Mouse (Mus musculus) embryonic facial prominence, embryonic 12.5 days (tissue): ENCODE data around the gene Arhgap19. TPM values are rescaled to one million over a fixed set of nuclear protein-coding genes. Genes with fewer than 3 reads are reported as not detected.
A peak's percentile ranks its signal among the peaks of the same experiment; 100 is the strongest.

Experiments
- ATAC-seq: fragments of 200-750 bp; cut with Nextera tagmentation; 2 replicates; pipeline ENCODE4 v1.8.0; 2017; ENCODE audit not compliant: insufficient number of reproducible peaks, insufficient read depth, low FRiP score, low TSS enrichment
- H3K27ac ChIP-seq: fragments of 300-500 bp; sonication (generic); 2 replicates; pipeline ENCODE4 v1.5.1; 2016; ENCODE audit warnings: mild to moderate bottlenecking
- H3K27me3 ChIP-seq: fragments of 300-500 bp; sonication (generic); 2 replicates; pipeline ENCODE4 v1.6.1; 2016; ENCODE audit warnings: mild to moderate bottlenecking, moderate library complexity
- H3K36me3 ChIP-seq: fragments of 300-500 bp; sonication (generic); 2 replicates; pipeline ENCODE4 v1.6.1; 2016; ENCODE audit warnings: mild to moderate bottlenecking
- H3K4me1 ChIP-seq: fragments of 300-500 bp; sonication (generic); 2 replicates; pipeline ENCODE4 v1.6.1; 2016
- H3K4me2 ChIP-seq: fragments of 300-500 bp; sonication (generic); replicated peaks from 2 replicates; pipeline ENCODE4 v1.6.1; 2016; ENCODE audit warnings: mild to moderate bottlenecking, moderate library complexity
- H3K4me3 ChIP-seq: fragments of 300-500 bp; sonication (generic); 2 replicates; pipeline ENCODE4 v1.5.1; 2016; ENCODE audit warnings: mild to moderate bottlenecking
- H3K9ac ChIP-seq: fragments of 300-500 bp; sonication (generic); 2 replicates; pipeline ENCODE4 v1.6.1; 2016; ENCODE audit warnings: mild to moderate bottlenecking, moderate library complexity
- H3K9me3 ChIP-seq: fragments of 300-500 bp; sonication (generic); 2 replicates; pipeline ENCODE4 v1.6.1; 2016; ENCODE audit warnings: mild to moderate bottlenecking, moderate library complexity
- WGBS: fragments of 180-500 bp; shearing (Covaris S2); methylation state at CpG from one replicate; pipeline ENCODE4 v1.1.7; 2016; 5-methylcytosine and 5-hydroxymethylcytosine counted together
- polyA plus RNA-seq: library from polyadenylated mRNA; unstranded; fragments of >200 nt; fragmentation: Nextera tagmentation; extraction: Ambion mirVana; gene quantifications from 2 replicates; pipeline ENCODE4 v1.2.1, GENCODE M21; 2016

Arhgap19 gene
- polyA plus RNA-seq, 1 experiment from 2014 or later, result 33.1 TPM

- H3K36me3 ChIP-seq, result no peaks in the 10 kb centered on the region
- no peak overlapping the region for H3K9ac ChIP-seq
- 83% methylated on average over 6 of the region's 6 CpGs for WGBS
- no peaks in the 10 kb centered on the region for H3K9me3 ChIP-seq
- H3K4me1 ChIP-seq, result peaks cover 5% of the 10 kb centered on the region
- H3K27me3 ChIP-seq, result no peaks in the 10 kb centered on the region
- H3K4me2 ChIP-seq, result no peak overlapping the region
- no peak overlapping the region for H3K4me3 ChIP-seq
- ATAC-seq, result no peak
- H3K27ac ChIP-seq, result no peak overlapping the region
Observed at GRCm38 (mm10) chr19:41794901-41795300, 6.9 kb downstream of the Arhgap19 start.

GRCm38 (mm10) chr19:41794017-41794416 is 7.8 kb downstream of the Arhgap19 start:
- H3K27me3 ChIP-seq, result no peaks in the 10 kb centered on the region
- no peak overlapping the region for H3K27ac ChIP-seq
- H3K9me3 ChIP-seq, result no peaks in the 10 kb centered on the region
- peaks cover 4% of the 10 kb centered on the region; the same call in 1 of the 2 replicates for H3K4me1 ChIP-seq
- ATAC-seq, result no peak
- H3K4me2 ChIP-seq, result no peak overlapping the region
- 0 out of 2 replicates have a peak, but pooled peaks cover 2% of the 10 kb centered on the region for H3K36me3 ChIP-seq
- H3K9ac ChIP-seq, result no peak overlapping the region
- no peak overlapping the region for H3K4me3 ChIP-seq

GRCm38 (mm10) chr19:41792934-41793486 is 8.8 kb downstream of the Arhgap19 start:
- Histone ChIP-seq H3K4me2 (no peak overlapping the region), H3K27me3 (no peaks in the 10 kb centered on the region), H3K36me3 (0 out of 2 replicates have a peak, but pooled peaks cover 2% of the 10 kb centered on the region), H3K9ac (no peak overlapping the region), H3K4me3 (no peak overlapping the region), H3K27ac (no peak overlapping the region), H3K4me1 (peaks cover 4% of the 10 kb centered on the region; the same call in 1 of the 2 replicates), H3K9me3 (no peaks in the 10 kb centered on the region)
- ATAC-seq, result no peak
- 81% methylated on average over 1 of the region's 1 CpGs for WGBS

- H3K4me3 ChIP-seq, result no peak overlapping the region
- H3K27ac ChIP-seq, result no peak overlapping the region
- H3K9me3 ChIP-seq, result no peaks in the 10 kb centered on the region
- no peak overlapping the region for H3K4me2 ChIP-seq
- 0 out of 2 replicates have a peak, but pooled peaks cover 8% of the 10 kb centered on the region for H3K36me3 ChIP-seq
- 85% methylated on average over 2 of the region's 2 CpGs for WGBS
- ATAC-seq, result no peak
- no peaks in the 10 kb centered on the region for H3K4me1 ChIP-seq
- H3K9ac ChIP-seq, result no peak overlapping the region
- no peaks in the 10 kb centered on the region for H3K27me3 ChIP-seq
Observed at GRCm38 (mm10) chr19:41791384-41791783, 10.5 kb downstream of the Arhgap19 start.

- H3K9ac ChIP-seq, result no peak overlapping the region
- no peaks in the 10 kb centered on the region for H3K4me1 ChIP-seq
- WGBS, result 67% methylated on average over 10 of the region's 10 CpGs
- no peak overlapping the region for H3K27ac ChIP-seq
- H3K27me3 ChIP-seq, result no peaks in the 10 kb centered on the region
- no peaks in the 10 kb centered on the region for H3K9me3 ChIP-seq
- no peak overlapping the region for H3K4me2 ChIP-seq
- no peak overlapping the region for H3K4me3 ChIP-seq
- H3K36me3 ChIP-seq, result peaks cover 21% of the 10 kb centered on the region
- no peak for ATAC-seq
Observed at GRCm38 (mm10) chr19:41789110-41789961, 12.5 kb downstream of the Arhgap19 start.

- no peak for ATAC-seq
- H3K27ac ChIP-seq, result no peak overlapping the region
- H3K4me3 ChIP-seq, result no peak overlapping the region
- peaks cover 33% of the 10 kb centered on the region for H3K36me3 ChIP-seq
- no peaks in the 10 kb centered on the region for H3K9me3 ChIP-seq
- no peaks in the 10 kb centered on the region for H3K27me3 ChIP-seq
- H3K9ac ChIP-seq, result no peak overlapping the region
- H3K4me1 ChIP-seq, result no peaks in the 10 kb centered on the region
- H3K4me2 ChIP-seq, result no peak overlapping the region
- 97% methylated on average over 1 of the region's 1 CpGs for whole genome bisulfite sequencing
Observed at GRCm38 (mm10) chr19:41786896-41787295, 15.0 kb downstream of the Arhgap19 start.

GRCm38 (mm10) chr19:41777514-41777913 is 24.3 kb downstream of the Arhgap19 start:
- H3K9ac ChIP-seq, result no peak overlapping the region
- no peak overlapping the region for H3K4me3 ChIP-seq
- no peak for ATAC-seq
- WGBS, result 88% methylated on average over 6 of the region's 6 CpGs
- no peak overlapping the region for H3K27ac ChIP-seq
- peaks cover 69% of the 10 kb centered on the region for H3K36me3 ChIP-seq
- H3K4me2 ChIP-seq, result no peak overlapping the region
- no peaks in the 10 kb centered on the region for H3K27me3 ChIP-seq
- no peaks in the 10 kb centered on the region for H3K4me1 ChIP-seq
- H3K9me3 ChIP-seq, result no peaks in the 10 kb centered on the region

GRCm38 (mm10) chr19:41768711-41769110 is 33.1 kb downstream of the Arhgap19 start:
- Histone ChIP-seq H3K27ac (no peak overlapping the region), H3K4me1 (0 out of 2 replicates have a peak, but pooled peaks cover 4% of the 10 kb centered on the region), H3K27me3 (no peaks in the 10 kb centered on the region), H3K9me3 (no peaks in the 10 kb centered on the region), H3K4me2 (no peak overlapping the region), H3K4me3 (no peak overlapping the region), H3K36me3 (peaks cover 41% of the 10 kb centered on the region), H3K9ac (no peak overlapping the region)
- 91% methylated on average over 7 of the region's 7 CpGs for WGBS
- ATAC-seq, result no peak

- H3K9me3 ChIP-seq, result no peaks in the 10 kb centered on the region
- no peak overlapping the region for H3K4me3 ChIP-seq
- H3K4me1 ChIP-seq, result 0 out of 2 replicates have a peak, but pooled peaks cover 4% of the 10 kb centered on the region
- no peak overlapping the region for H3K9ac ChIP-seq
- H3K4me2 ChIP-seq, result no peak overlapping the region
- no peaks in the 10 kb centered on the region for H3K27me3 ChIP-seq
- peaks cover 29% of the 10 kb centered on the region for H3K36me3 ChIP-seq
- ATAC-seq, result peak; percentile 64; the same call in 1 of the 2 replicates
- no peak overlapping the region for H3K27ac ChIP-seq
- 75% methylated on average over 5 of the region's 5 CpGs for WGBS
Observed at GRCm38 (mm10) chr19:41766628-41767027, 35.2 kb downstream of the Arhgap19 start.

GRCm38 (mm10) chr19:41763870-41764660 is 37.8 kb downstream of the Arhgap19 start:
- WGBS, result 28% methylated on average over 12 of the region's 12 CpGs
- 0 out of 2 replicates have a peak, but pooled peaks cover 4% of the 10 kb centered on the region for H3K4me1 ChIP-seq

GRCm38 (mm10) chr19:41761529-41761928 is 40.3 kb downstream of the Arhgap19 start:
- WGBS, result 50% methylated on average over 9 of the region's 9 CpGs
- H3K36me3 ChIP-seq, result no peaks in the 10 kb centered on the region
- H3K4me1 ChIP-seq, result no peaks in the 10 kb centered on the region
- H3K27ac ChIP-seq, result no peak overlapping the region
- H3K9me3 ChIP-seq, result 0 out of 2 replicates have a peak, but pooled peaks cover 5% of the 10 kb centered on the region
- no peak for ATAC-seq
- no peaks in the 10 kb centered on the region for H3K27me3 ChIP-seq
- H3K9ac ChIP-seq, result no peak overlapping the region
- no peak overlapping the region for H3K4me2 ChIP-seq
- no peak overlapping the region for H3K4me3 ChIP-seq

More at GRCm38 (mm10) chr19:41763870-41764660, 37.8 kb downstream of the Arhgap19 start:
- Histone ChIP-seq H3K27ac (no peak overlapping the region), H3K4me2 (no peak overlapping the region), H3K4me3 (no peak overlapping the region), H3K9me3 (0 out of 2 replicates have a peak, but pooled peaks cover 5% of the 10 kb centered on the region), H3K27me3 (no peaks in the 10 kb centered on the region), H3K36me3 (peaks cover 9% of the 10 kb centered on the region; the same call in 1 of the 2 replicates), H3K9ac (no peak overlapping the region)
- no peak for ATAC-seq
